Mouse (Mus musculus) E14TG2a.4 (cell line): ENCODE results near the gene Arl4c.

ENCODE experiments used
- CTCF ChIP-seq: conservative IDR thresholded peaks from 2 replicates; pipeline ENCODE4 v1.5.1; 2014; ENCODE audit warnings: low read length
- NANOG ChIP-seq: IDR thresholded peaks from 2 replicates; pipeline ENCODE4 v1.6.1; 2014; ENCODE audit warnings: borderline replicate concordance, low read length, mixed read lengths

DNA sequence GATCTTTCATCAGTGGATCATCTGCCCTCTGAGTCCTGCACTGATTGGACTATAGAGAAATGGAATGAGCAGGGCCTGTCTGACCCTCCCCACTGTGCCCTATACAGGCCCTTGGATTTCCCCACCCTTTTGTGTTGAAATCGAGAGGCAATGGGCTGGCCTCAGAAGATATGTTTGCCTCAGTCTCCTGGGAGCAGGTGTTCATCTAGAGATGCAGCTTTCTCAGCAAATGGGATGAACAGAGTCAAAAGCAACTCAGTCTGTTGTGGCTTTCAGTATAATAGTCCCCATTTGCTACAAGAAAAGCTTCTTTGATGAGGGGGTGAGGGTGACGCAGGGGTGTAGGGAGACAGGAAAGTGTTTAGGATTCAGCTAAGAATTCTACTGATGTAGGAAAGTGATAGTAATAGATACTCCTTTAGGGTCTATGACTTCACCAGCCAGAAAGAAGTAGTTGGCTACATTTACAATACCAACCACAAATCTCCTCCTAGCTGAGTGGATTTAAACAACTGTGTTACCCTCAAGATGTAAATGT lies 60.3 kb downstream of the Arl4c start:
- TF ChIP-seq CTCF = no peak
- TF ChIP-seq NANOG = no peak
